Mouse (Mus musculus): ENCODE results near the gene H2-Q7. TPM values are rescaled to one million over a fixed set of nuclear protein-coding genes. Genes with fewer than 3 reads are reported as not detected.

The H2-Q7 gene
- total RNA-seq, 1 experiment from 2014 or later, result 2.7 TPM

Other genes starting within 250 kb of the H2-Q7 start
- gene Ltb, start 244.7 kb upstream of the H2-Q7 start, total RNA-seq (2021), result 4.3 and 35.6 TPM in 2 replicates
- gene Tnf, start 237.1 kb upstream of the H2-Q7 start, total RNA-seq (2021), result 0.33 and 1.4 TPM in 2 replicates
- 0.33 and 2.7 TPM in 2 replicates for gene Lta, start 233.8 kb upstream of the H2-Q7 start, total RNA-seq (2021)
- 0.67 TPM in 1 of 2 replicates, not detected in the other for gene Gm16181, start 218.3 kb upstream of the H2-Q7 start, total RNA-seq (2021)
- 7.0 and 8.2 TPM in 2 replicates for gene Atp6v1g2, start 205.5 kb upstream of the H2-Q7 start, total RNA-seq (2021)
- 15.3 and 17.7 TPM in 2 replicates for gene Nfkbil1, start 203.4 kb upstream of the H2-Q7 start, total RNA-seq (2021)
- 200 and 232 TPM in 2 replicates for gene Ddx39b, start 197.4 kb upstream of the H2-Q7 start, total RNA-seq (2021)
- 93.3 and 154 TPM in 2 replicates for gene H2-D1, start 176.4 kb upstream of the H2-Q7 start, total RNA-seq (2021)
- gene H2-Q1, start 118.8 kb upstream of the H2-Q7 start, total RNA-seq (2021), result 1.7 and 2.7 TPM in 2 replicates
- gene H2-Q2, start 96.9 kb upstream of the H2-Q7 start, total RNA-seq (2021), result 0.49 and 1.3 TPM in 2 replicates
- gene H2-Q4, start 59.5 kb upstream of the H2-Q7 start, total RNA-seq (2021), result 16.3 and 26.4 TPM in 2 replicates
- gene H2-Q6, start 14.3 kb upstream of the H2-Q7 start, total RNA-seq (2021), result 0.74 and 7.4 TPM in 2 replicates
- gene H2-Q10, start 30.9 kb downstream of the H2-Q7 start, total RNA-seq (2021), result 4.4 and 61.3 TPM in 2 replicates
- gene Pou5f1, start 66.9 kb downstream of the H2-Q7 start, total RNA-seq (2021), result 0.26 and 0.45 TPM in 2 replicates
- gene Tcf19, start 77.7 kb downstream of the H2-Q7 start, total RNA-seq (2021), result 19.9 and 21.4 TPM in 2 replicates
- 12.0 and 14.3 TPM in 2 replicates for gene Cchcr1, start 77.9 kb downstream of the H2-Q7 start, total RNA-seq (2021)
- gene Psors1c2, start 94.0 kb downstream of the H2-Q7 start, total RNA-seq (2021), result not detected in 2 replicates
- gene Cdsn, start 113.0 kb downstream of the H2-Q7 start, total RNA-seq (2021), result 0.23 and 0.37 TPM in 2 replicates
- not detected in 2 replicates for gene 2300002M23Rik, start 128.3 kb downstream of the H2-Q7 start, total RNA-seq (2021)
- not detected in 2 replicates for gene Sfta2, start 162.4 kb downstream of the H2-Q7 start, total RNA-seq (2021)
- not detected in 2 replicates for gene Gm9573, start 187.5 kb downstream of the H2-Q7 start, total RNA-seq (2021)
- not detected in 2 replicates for gene Mucl3, start 204.5 kb downstream of the H2-Q7 start, total RNA-seq (2021)
- gene Vars2, start 228.4 kb downstream of the H2-Q7 start, total RNA-seq (2021), result 49.6 and 52.0 TPM in 2 replicates
- 24.3 and 24.7 TPM in 2 replicates for gene Gtf2h4, start 234.6 kb downstream of the H2-Q7 start, total RNA-seq (2021)